Mouse (Mus musculus) bone marrow macrophage, adult 2 months (primary cell): ENCODE data around the gene Vmn1r4. TPM values are rescaled to one million over a fixed set of nuclear protein-coding genes. Genes with fewer than 3 reads are reported as not detected.

ENCODE experiments used
- H3K27ac ChIP-seq: 2 replicates; pipeline ENCODE4 v1.5.1; 2012; ENCODE audit warnings: low read depth, low read length; ENCODE audit not compliant: insufficient read depth
- H3K4me1 ChIP-seq: 2 replicates; pipeline ENCODE4 v1.6.1; 2012; ENCODE audit warnings: low read length; ENCODE audit not compliant: control insufficient read depth, insufficient read depth
- H3K4me3 ChIP-seq: 2 replicates; pipeline ENCODE4 v1.5.1; 2012; ENCODE audit warnings: mild to moderate bottlenecking, low read length, moderate library complexity; ENCODE audit not compliant: insufficient read depth
- CTCF ChIP-seq: IDR thresholded peaks from 2 replicates; pipeline ENCODE4 v1.5.1; 2012; ENCODE audit warnings: low read depth, mild to moderate bottlenecking, low read length, moderate library complexity
- POLR2A ChIP-seq: IDR thresholded peaks from 2 replicates; pipeline ENCODE4 v1.6.1; 2012; ENCODE audit warnings: mild to moderate bottlenecking, low read depth, low read length, borderline replicate concordance
- polyA plus RNA-seq: library from polyadenylated mRNA; stranded (reverse); fragments of >200 nt; gene quantifications from 2 replicates; pipeline ENCODE4 v1.2.4, GENCODE M21; 2012; ENCODE audit not compliant: missing spikeins, insufficient read depth, insufficient read length

The Vmn1r4 gene
- polyA plus RNA-seq: not detected in 2 replicates

DNA sequence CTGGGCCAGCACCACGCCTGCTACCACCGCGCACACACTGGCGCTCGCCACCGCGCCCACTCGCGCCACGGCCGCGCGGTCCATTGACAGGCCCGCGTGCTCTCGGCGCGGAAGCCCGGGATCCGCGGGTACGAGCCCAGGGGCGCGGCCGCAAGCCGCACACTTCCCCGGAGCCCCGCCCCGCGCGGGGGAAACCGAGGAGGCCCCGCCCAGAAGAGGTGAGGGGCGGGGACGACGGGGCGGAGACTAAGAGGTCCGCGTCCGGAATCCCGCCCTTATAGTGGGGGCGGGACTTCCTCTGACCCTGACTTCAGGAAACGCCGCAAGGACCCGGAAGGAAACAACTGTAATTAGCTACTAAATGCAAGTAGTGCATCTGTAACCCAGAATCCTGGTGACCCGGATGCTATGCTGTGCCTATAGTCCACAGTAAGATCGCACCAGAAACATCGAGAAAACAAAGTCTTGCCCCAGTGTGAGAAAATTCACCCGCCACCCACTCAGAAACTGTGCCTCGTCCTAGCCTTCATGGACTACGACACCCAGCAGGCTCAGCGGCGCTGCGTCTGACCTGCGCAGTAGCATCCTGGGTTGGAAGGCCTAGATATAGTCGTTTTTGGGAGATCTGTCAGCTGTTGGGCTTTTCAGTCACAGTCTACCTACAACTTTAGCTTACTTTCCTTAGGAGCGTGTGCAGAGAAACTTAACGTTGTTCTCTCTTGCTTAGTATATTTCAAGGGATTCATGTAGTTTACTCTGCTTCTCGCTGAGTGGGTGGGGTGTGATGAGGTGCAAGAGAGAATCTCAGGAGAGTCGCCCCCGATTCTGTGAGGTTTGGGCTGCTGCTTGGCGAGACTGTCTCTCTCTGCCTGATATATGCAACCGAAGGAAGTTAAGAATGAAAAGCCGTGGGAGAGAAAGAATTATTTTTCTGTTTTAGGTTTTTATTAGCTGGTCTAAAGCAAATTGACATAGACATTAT lies at the start of gene Vmn1r4, which contains the start of gene Nt5c3:
Gene Vmn1r4 (plus strand): TSS at position 290 of the 982 bp plus-strand sequence.
Gene Nt5c3 (minus strand): TSS at position 207 of the 982 bp plus-strand sequence.
- TF ChIP-seq CTCF (no peak), POLR2A (no peak)
- Histone ChIP-seq H3K4me3 (peak within 1 kb of the TSS; percentile 92), H3K27ac (peak within 1 kb of the TSS; percentile 88), H3K4me1 (peaks cover 6% of the 10 kb centered on the region)

DNA sequence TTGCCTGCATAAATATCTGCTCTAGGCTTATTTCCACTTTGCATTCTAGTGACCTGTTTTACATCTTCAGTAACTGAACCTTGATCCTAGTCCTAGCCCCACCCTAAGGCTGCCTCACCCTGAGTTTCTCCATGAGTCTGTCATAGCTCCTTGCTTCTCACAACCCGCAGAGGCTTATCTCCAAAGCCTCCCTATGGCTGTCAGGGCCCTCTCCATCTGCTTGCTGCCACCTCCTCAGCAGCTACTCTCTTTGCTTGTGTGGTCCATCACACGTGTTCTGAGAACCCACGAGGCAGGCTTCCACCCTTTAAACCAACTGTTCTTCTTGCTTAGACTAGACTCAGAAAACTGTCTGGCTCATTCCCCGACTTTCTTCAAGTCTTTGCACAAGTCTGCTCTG lies 46.9 kb upstream of the Vmn1r4 start:
- H3K4me1 ChIP-seq: peaks cover 3% of the 10 kb centered on the region; the same call in 1 of the 2 replicates

DNA sequence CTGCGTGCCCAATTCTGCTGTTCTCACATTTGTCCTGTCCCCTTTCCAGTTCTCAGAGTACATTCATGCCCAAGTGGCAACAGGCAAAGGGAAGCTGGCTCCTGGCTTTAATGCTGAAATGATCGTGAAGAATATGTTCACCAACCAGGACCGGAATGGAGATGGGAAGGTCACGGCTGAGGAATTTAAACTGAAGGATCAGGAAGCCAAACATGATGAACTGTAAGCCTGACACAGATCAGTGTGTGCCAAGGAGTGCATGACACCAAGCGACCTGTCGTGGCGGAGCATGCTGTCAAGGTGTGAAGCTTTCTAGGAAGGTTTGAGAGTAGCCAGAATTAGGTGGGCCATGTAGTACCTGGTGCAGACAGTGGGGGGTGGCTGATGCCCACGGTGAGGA lies 45.8 kb upstream of the Vmn1r4 start:
- H3K4me1 ChIP-seq: peaks cover 3% of the 10 kb centered on the region; the same call in 1 of the 2 replicates
- no peak overlapping the region for H3K27ac ChIP-seq
- H3K4me3 ChIP-seq: no peak overlapping the region
- TF ChIP-seq CTCF: no peak
- TF ChIP-seq POLR2A: no peak

More for the DNA sequence above, 46.9 kb upstream of the Vmn1r4 start:
- no peak for TF ChIP-seq CTCF
- no peak for TF ChIP-seq POLR2A
- no peak overlapping the region for H3K4me3 ChIP-seq
- H3K27ac ChIP-seq: no peak overlapping the region

DNA sequence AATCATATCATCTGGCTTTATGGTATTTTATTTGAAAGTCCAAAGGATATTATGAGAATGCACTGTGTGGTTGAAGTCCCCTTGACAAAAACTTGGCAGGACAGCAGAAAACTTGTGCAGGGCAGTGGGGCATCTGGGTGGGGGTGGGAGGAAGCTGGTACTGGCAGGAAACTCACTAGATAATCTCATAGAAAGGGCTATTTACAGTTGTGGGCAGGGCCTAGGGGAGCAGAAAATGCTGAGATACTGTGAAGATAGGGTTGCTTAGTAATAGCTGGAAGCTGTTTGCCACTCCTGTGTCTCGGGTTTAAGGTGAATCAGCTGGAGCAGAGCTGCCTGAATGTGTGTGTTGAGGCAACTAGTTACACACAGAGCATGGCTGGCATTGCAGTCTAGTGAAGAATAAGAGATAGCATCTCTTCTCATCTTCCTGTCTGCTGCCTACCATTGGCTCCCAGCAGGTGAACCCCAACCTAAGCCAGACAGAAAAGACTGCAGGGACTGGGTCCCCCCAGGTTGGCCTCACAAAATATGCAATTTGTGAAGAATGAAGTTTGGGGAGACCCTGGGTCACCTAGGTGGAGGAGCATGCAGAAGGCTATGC lies 44.4 kb upstream of the Vmn1r4 start:
- H3K4me1 ChIP-seq: peaks cover 3% of the 10 kb centered on the region; the same call in 1 of the 2 replicates
- H3K27ac ChIP-seq: no peak overlapping the region
- TF ChIP-seq POLR2A (no peak), CTCF (no peak)
- H3K4me3 ChIP-seq: no peak overlapping the region

DNA sequence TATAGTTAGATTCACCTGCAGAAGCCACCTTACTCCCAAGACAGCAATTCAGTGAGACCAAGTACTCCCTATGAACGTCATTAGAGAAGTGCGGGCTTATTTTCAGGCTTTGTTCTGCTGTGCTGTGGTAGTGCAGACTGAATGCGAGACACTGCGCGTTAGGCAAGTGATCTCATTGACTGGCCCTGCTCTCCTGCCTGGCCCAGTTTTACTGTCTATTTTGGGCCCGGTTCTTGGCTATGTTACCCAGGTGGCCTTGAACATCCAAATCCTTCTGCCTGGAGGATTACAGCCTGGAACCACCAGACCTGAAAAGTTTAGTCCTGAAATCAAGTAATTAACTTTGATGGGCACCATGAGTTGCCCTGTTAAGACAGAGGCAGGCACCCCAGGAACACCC lies 35.3 kb upstream of the Vmn1r4 start:
- TF ChIP-seq POLR2A (no peak), CTCF (no peak)
- Histone ChIP-seq H3K27ac (no peak overlapping the region), H3K4me3 (no peak overlapping the region), H3K4me1 (no peaks in the 10 kb centered on the region)

DNA sequence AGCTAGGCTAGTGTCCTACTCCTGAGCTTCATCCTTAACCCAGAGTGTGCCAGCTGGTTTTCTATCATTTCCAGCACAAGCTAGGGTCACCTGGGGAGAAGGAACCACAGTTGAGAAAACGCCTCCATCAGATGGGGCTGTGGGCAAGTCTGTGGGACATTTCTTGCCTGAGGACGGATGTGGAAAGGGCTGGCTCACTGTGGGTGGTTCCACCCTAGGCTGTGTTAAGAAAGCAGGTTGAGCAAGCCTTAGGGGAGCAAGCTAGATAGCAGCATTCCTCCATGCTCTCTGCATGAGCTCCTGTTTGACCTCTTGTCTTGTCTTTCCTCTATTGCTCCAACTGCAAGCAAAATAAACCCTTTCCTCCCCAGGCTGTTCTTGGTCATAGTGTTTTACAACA lies 33.1 kb upstream of the Vmn1r4 start:
- Histone ChIP-seq H3K4me1 (no peaks in the 10 kb centered on the region), H3K4me3 (no peak overlapping the region), H3K27ac (no peak overlapping the region)
- no peak for TF ChIP-seq CTCF
- TF ChIP-seq POLR2A: no peak

DNA sequence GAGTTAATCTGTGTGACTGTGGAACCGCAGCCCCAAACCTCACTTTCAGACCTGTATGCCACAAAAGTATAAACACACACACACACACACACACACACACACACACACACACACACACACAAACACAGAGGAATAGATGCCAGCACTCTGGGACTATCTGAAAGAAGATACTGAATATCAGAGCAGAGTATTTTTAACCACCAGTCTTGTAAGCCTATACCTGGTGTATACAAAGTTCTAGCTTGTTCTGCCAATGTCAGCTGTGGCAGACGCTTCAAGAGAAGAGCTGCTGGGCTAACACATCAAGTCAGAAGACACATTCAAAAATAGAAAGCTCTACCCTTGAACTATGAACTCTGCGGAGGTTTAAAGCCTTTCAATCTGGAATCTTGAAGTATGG lies 24.2 kb upstream of the Vmn1r4 start:
- Histone ChIP-seq H3K4me1 (peaks cover 18% of the 10 kb centered on the region), H3K4me3 (no peak overlapping the region), H3K27ac (no peak overlapping the region)
- no peak for TF ChIP-seq POLR2A
- no peak for TF ChIP-seq CTCF

DNA sequence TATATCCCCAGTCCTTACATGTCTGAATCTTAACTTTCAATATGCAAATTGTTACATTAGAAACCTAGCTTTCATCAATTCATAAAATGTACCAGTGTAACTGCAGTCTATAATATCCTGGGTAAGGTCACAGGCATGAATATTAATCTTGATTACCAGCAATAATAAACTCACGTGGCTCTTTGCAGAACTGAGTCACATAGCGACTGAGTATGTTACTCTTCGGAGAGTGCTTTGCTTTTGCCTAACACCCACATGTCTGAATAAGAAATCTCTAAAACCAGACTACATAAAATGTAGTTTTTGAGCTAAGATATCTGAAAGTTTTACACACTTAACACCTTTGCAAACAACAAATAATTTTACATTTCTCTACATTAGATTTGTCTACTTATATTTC lies 22.5 kb upstream of the Vmn1r4 start:
- Histone ChIP-seq H3K27ac (no peak overlapping the region), H3K4me3 (no peak overlapping the region; the same call in 1 of the 2 replicates), H3K4me1 (peaks cover 18% of the 10 kb centered on the region)
- TF ChIP-seq CTCF: no peak
- no peak for TF ChIP-seq POLR2A

DNA sequence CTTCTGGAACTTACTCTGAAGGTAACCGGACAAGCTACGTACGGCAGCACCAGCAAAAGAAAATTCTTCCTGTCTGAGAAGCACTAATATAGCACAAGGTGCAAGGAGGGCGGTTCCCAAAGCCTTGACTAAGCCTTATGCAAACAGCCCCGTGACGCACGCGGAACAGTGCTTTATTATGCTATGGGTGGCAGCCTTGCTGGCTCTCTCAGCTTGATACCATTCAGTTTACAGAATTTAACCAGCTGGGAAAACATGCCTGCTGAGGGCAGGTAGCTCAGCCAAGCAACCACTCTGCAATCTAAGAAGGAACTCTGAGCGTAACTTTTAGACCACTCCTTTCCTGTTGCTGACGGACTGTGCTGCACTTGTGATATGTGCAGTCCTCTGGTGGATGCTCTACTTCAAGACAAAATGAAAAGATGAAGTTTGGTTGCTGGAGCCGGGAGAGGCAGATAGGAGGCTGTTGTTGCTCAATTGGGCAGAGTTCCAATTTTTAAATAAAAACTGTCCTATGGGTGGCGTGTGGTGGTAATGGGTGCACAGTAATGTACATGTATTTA lies 21.9 kb upstream of the Vmn1r4 start:
- TF ChIP-seq CTCF (no peak), POLR2A (no peak)
- peak overlapping the region; percentile 58 for H3K27ac ChIP-seq
- peaks cover 18% of the 10 kb centered on the region for H3K4me1 ChIP-seq
- H3K4me3 ChIP-seq: peak overlapping the region; percentile 67
